11 mouse cellular contexts compared by ENCODE assay signal in genomic region chr7:16471549-16471948, GRCm38 (mm10). TPM values are rescaled to one million over a fixed set of nuclear protein-coding genes. Genes with fewer than 3 reads are reported as not detected.
DNase-seq lines count a peak whose midpoint lies in the region; ATAC-seq and TF ChIP-seq lines count a peak whose summit lies in the region.
"Had no signal": no experiment of that assay in that cellular context is flagged by ENCODE, and none has a peak within 500 bp of the region (broad histone marks: within the 10 kb centered on the region; RNA-seq: fewer than 3 reads in every experiment).

No protein-coding gene starts in this region.

- 36% methylated on average over 9 of the region's 9 CpGs for WGBS in forebrain, embryonic 14.5 days
- WGBS in forebrain, embryonic 12.5 days, result 41% methylated on average over 9 of the region's 9 CpGs
- 35% methylated on average over 9 of the region's 9 CpGs for WGBS in lung, embryonic 14.5 days
- 37% methylated on average over 9 of the region's 9 CpGs for WGBS in bone marrow, adult 2 months

- peaks cover 6% of the 10 kb centered on the region; the same call in 1 of the 2 replicates for H3K4me1 ChIP-seq in forebrain, embryonic 14.5 days (ENCODE audit: control insufficient read depth, insufficient read depth, low read length)
- peaks cover 33% of the 10 kb centered on the region for H3K4me1 ChIP-seq in forebrain, embryonic 12.5 days
- H3K4me1 ChIP-seq in lung, embryonic 14.5 days (ENCODE audit: insufficient read depth), result no peaks in the 10 kb centered on the region
- no peaks in the 10 kb centered on the region for H3K4me1 ChIP-seq in bone marrow, adult 2 months (ENCODE audit: control insufficient read depth, insufficient read depth, low read length)

- 0 out of 2 replicates have a peak, but pooled peaks have one; percentile 29 for ATAC-seq in forebrain, embryonic 14.5 days
- no peak for ATAC-seq in forebrain, embryonic 12.5 days (ENCODE audit: low FRiP score)
- ATAC-seq in lung, embryonic 14.5 days (ENCODE audit: insufficient read depth), result no peak

- no peaks in the 10 kb centered on the region for H3K9me3 ChIP-seq in forebrain, embryonic 14.5 days (replicated peaks; ENCODE audit: control insufficient read depth, low read length)
- no peaks in the 10 kb centered on the region for H3K9me3 ChIP-seq in forebrain, embryonic 12.5 days
- no peaks in the 10 kb centered on the region for H3K9me3 ChIP-seq in lung, embryonic 14.5 days (ENCODE audit: low read depth, low read length)

- H3K4me2 ChIP-seq in forebrain, embryonic 14.5 days (ENCODE audit: low read length), result no peak overlapping the region
- no peak overlapping the region for H3K4me2 ChIP-seq in forebrain, embryonic 12.5 days
- H3K4me2 ChIP-seq in lung, embryonic 14.5 days, result no peak overlapping the region

- no peak overlapping the region for H3K27ac ChIP-seq in forebrain, embryonic 14.5 days (ENCODE audit: low read depth, low read length)
- H3K27ac ChIP-seq in forebrain, embryonic 12.5 days, result no peak overlapping the region
- H3K27ac ChIP-seq in lung, embryonic 14.5 days (ENCODE audit: low read depth), result no peak overlapping the region
- no peak overlapping the region for H3K27ac ChIP-seq in bone marrow, adult 2 months (ENCODE audit: control insufficient read depth, insufficient read depth, low read depth, low read length, poor library complexity)

- no peaks in the 10 kb centered on the region for H3K36me3 ChIP-seq in forebrain, embryonic 14.5 days (ENCODE audit: control insufficient read depth, insufficient read depth, low read length)
- H3K36me3 ChIP-seq in forebrain, embryonic 12.5 days (replicated peaks), result no peaks in the 10 kb centered on the region
- no peaks in the 10 kb centered on the region for H3K36me3 ChIP-seq in lung, embryonic 14.5 days (ENCODE audit: insufficient read depth)
- H3K36me3 ChIP-seq: G1E had no signal

- no peak overlapping the region for H3K9ac ChIP-seq in forebrain, embryonic 14.5 days (ENCODE audit: low read length)
- H3K9ac ChIP-seq in forebrain, embryonic 12.5 days, result no peak overlapping the region
- no peak overlapping the region for H3K9ac ChIP-seq in lung, embryonic 14.5 days

- DNase-seq in forebrain, embryonic 14.5 days (ENCODE audit: low spot score), result peak; percentile 39
- DNase-seq in lung, embryonic 14.5 days, result peak; percentile 67
- no peak for DNase-seq in lung, adult 18-20 months
- peak; percentile 41 for DNase-seq in naive thymus-derived CD4-positive, alpha-beta T cell, adult 2 months (ENCODE audit: low read depth)
- no peak for DNase-seq in right cerebral cortex, postnatal 4 days
- no peak for DNase-seq in layer of hippocampus, postnatal 14 days (ENCODE audit: low spot score in 2 of 2)
- DNase-seq: heart, postnatal 4 days had no signal

- H3K27me3 ChIP-seq in forebrain, embryonic 14.5 days (replicated peaks; ENCODE audit: control insufficient read depth, insufficient read depth, low read length), result peaks cover 52% of the 10 kb centered on the region
- peaks cover 86% of the 10 kb centered on the region for H3K27me3 ChIP-seq in forebrain, embryonic 12.5 days
- peaks cover 52% of the 10 kb centered on the region for H3K27me3 ChIP-seq in lung, embryonic 14.5 days (ENCODE audit: insufficient read depth, low read length)

- no peak for TF ChIP-seq POLR2A in bone marrow, adult 2 months (IDR thresholded peaks at IDR 0.05; ENCODE audit: borderline replicate concordance, control insufficient read depth, low read depth, low read length)

- H3K4me3 ChIP-seq in forebrain, embryonic 14.5 days (ENCODE audit: low read depth, low read length), result no peak overlapping the region
- H3K4me3 ChIP-seq in forebrain, embryonic 12.5 days (replicated peaks), result no peak overlapping the region
- no peak overlapping the region for H3K4me3 ChIP-seq in lung, embryonic 14.5 days (ENCODE audit: low read depth, low read length)
- no peak overlapping the region for H3K4me3 ChIP-seq in bone marrow, adult 2 months (replicated peaks; ENCODE audit: control insufficient read depth, low read depth, low read length)

- TF ChIP-seq CTCF in lung, embryonic 14.5 days (IDR thresholded peaks at IDR 0.05; ENCODE audit: low read depth), result peak; percentile 35
- TF ChIP-seq CTCF in bone marrow, adult 2 months (IDR thresholded peaks at IDR 0.05; ENCODE audit: control insufficient read depth, insufficient read depth, low read length), result peak; percentile 44

RNA-seq across cellular contexts. Expression of gene Npas1, which starts 6.0 kb away (rescaled TPM):
- polyA plus RNA-seq in forebrain, embryonic 14.5 days (2014; fragmentation: Nextera tagmentation; extraction: Ambion mirVana), result 2.4 and 3.4 TPM in 2 replicates
- 1.8 and 2.0 TPM in 2 replicates for polyA plus RNA-seq in forebrain, embryonic 12.5 days (2016; fragmentation: Nextera tagmentation; extraction: Ambion mirVana)
- polyA plus RNA-seq in lung, embryonic 14.5 days (2014; fragmentation: Nextera tagmentation; extraction: Ambion mirVana), result 0.07 TPM in 1 of 2 replicates, not detected in the other
- polyA plus RNA-seq in bone marrow, adult 2 months (2011; ENCODE audit: insufficient read depth, insufficient read length, low replicate concordance, missing spikeins), result not detected in 2 replicates
- total RNA-seq in layer of hippocampus, postnatal 14 days (2021), result 10 to 100 TPM; 19.7 to 23.6 TPM
- total RNA-seq: heart, postnatal 4 days; megakaryocyte, adult 5-6 weeks had no signal
- polyA plus RNA-seq: G1E had no signal

RNA-seq across cellular contexts. Expression of gene Tmem160, which starts 19.0 kb away (rescaled TPM):
- 67.2 and 75.4 TPM in 2 replicates for polyA plus RNA-seq in forebrain, embryonic 14.5 days (2014; fragmentation: Nextera tagmentation; extraction: Ambion mirVana)
- 42.4 and 53.1 TPM in 2 replicates for polyA plus RNA-seq in forebrain, embryonic 12.5 days (2016; fragmentation: Nextera tagmentation; extraction: Ambion mirVana)
- polyA plus RNA-seq in lung, embryonic 14.5 days (2014; fragmentation: Nextera tagmentation; extraction: Ambion mirVana), result 40.4 and 46.1 TPM in 2 replicates
- 21.7 and 45.2 TPM in 2 replicates for polyA plus RNA-seq in bone marrow, adult 2 months (2011; ENCODE audit: insufficient read depth, insufficient read length, low replicate concordance, missing spikeins)
- total RNA-seq in layer of hippocampus, postnatal 14 days (2021), result 10 to 100 TPM; 90.2 to 90.8 TPM

Comparison
In these comparisons a context has a peak if more than half of its experiments do, and no peak if none do; other contexts are left out.
1. DNase-seq: peak in forebrain, embryonic 14.5 days (single experiment), lung, embryonic 14.5 days (single experiment) and naive thymus-derived CD4-positive, alpha-beta T cell, adult 2 months (single experiment); none in lung, adult 18-20 months (0 of 2), right cerebral cortex, postnatal 4 days (single experiment) and layer of hippocampus, postnatal 14 days (0 of 2).